Mouse (Mus musculus) adrenal gland, adult 10 weeks (tissue): ENCODE data around the gene Mier3. TPM values are rescaled to one million over a fixed set of nuclear protein-coding genes. Genes with fewer than 3 reads are reported as not detected.

Experiments used
- polyA plus RNA-seq: library from polyadenylated mRNA; stranded (reverse); fragments of 350-450 nt; fragmentation: Illumina TruSeq; extraction: RNeasy Lipid Tissue Mini Kit (QIAGEN cat#74804); gene quantifications from one replicate; pipeline ENCODE4 v1.2.3, GENCODE M21; 2014; ENCODE audit warnings: low read depth, low replicate concordance

The Mier3 gene
- 52.0 TPM for polyA plus RNA-seq

DNA sequence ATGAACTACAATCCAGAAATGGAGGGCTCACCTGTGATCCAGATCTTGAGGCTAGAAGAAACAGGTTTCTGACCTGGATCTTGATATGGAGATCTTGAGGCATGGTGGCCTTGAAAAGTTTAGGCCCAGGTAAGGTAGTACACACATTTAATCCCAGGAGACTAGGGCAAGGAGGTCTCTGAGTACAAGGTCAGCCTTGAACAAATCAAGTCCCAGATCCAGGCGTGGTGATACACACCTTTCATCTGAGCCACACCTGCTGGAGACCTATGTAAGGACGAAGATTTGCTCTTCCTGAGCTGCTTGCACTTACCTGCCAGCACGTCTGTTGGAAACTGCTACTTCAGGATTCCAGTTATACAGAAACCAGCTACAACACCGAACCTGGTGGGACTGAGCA is at the start of gene Mier3:
Gene Mier3, plus strand, starts transcription at position 301 of the 400 bp plus-strand sequence.

Other genes starting within 250 kb of the Mier3 start
- gene Gpbp1, start 190.9 kb upstream of the Mier3 start, polyA plus RNA-seq, result 348 TPM
- not detected for gene Gm49496, start 131.0 kb upstream of the Mier3 start, polyA plus RNA-seq
- not detected for gene Gm10198, start 88.2 kb upstream of the Mier3 start, polyA plus RNA-seq
- gene Map3k1, start 128.0 kb downstream of the Mier3 start, polyA plus RNA-seq, result 19.4 TPM